Mouse (Mus musculus) T-helper 17 cell (primary cell): ENCODE measurements around the gene Gpr1.

ENCODE experiments used
- in situ Hi-C, 2 experiments: fragments of 300-600 bp; cut with MboI, MseI; formaldehyde crosslinking; loops; 1 replicate in 1 of 2; 2 replicates in 1 of 2; pipeline ENCODE4 v1.15.1; 2025; ENCODE audit warnings: high pct_unique_total_duplicates in 2 of 2

Gpr1 gene

GRCm38 (mm10) chr1:63227241-63227640 lies 12.9 kb upstream of the Gpr1 start:
- in situ Hi-C loops, result no loop called here

GRCm38 (mm10) chr1:63225890-63226289 lies 11.5 kb upstream of the Gpr1 start:
- in situ Hi-C loops, result no loop called here

GRCm38 (mm10) chr1:63225009-63225408 lies 10.7 kb upstream of the Gpr1 start:
- in situ Hi-C loops, result no loop called here

- in situ Hi-C loops, result loop anchor here in 1 of 2 experiments (10.0 kb wide), 1 partner anchor 1646 kb away; no protein-coding TSS in a partner anchor
Observed at GRCm38 (mm10) chr1:63219277-63219676, 4.9 kb upstream of the Gpr1 start.

GRCm38 (mm10) chr1:63214631-63215030 lies 288 bp upstream of the Gpr1 start:
- in situ Hi-C loops, result loop anchor here in 1 of 2 experiments (10.0 kb wide), 1 partner anchor 1650 kb away; no protein-coding TSS in a partner anchor

- in situ Hi-C loops, result loop anchor here in 1 of 2 experiments (10.0 kb wide), 1 partner anchor 1651 kb away; no protein-coding TSS in a partner anchor
Observed at GRCm38 (mm10) chr1:63213478-63214270, 669 bp downstream of the Gpr1 start.

- in situ Hi-C loops, result loop anchor here in 1 of 2 experiments (10.0 kb wide), 1 partner anchor 1655 kb away; no protein-coding TSS in a partner anchor
Observed at GRCm38 (mm10) chr1:63209861-63210529, 4.3 kb downstream of the Gpr1 start.

GRCm38 (mm10) chr1:63207607-63208006 lies 6.7 kb downstream of the Gpr1 start:
- in situ Hi-C loops, result no loop called here

GRCm38 (mm10) chr1:63204660-63205394 lies 9.5 kb downstream of the Gpr1 start:
- in situ Hi-C loops, result no loop called here

GRCm38 (mm10) chr1:63203950-63204659 lies 10.2 kb downstream of the Gpr1 start:
- in situ Hi-C loops, result no loop called here

- in situ Hi-C loops, result no loop called here
Observed at GRCm38 (mm10) chr1:63203471-63203870, 10.9 kb downstream of the Gpr1 start.

GRCm38 (mm10) chr1:63201672-63202071 lies 12.7 kb downstream of the Gpr1 start:
- in situ Hi-C loops, result no loop called here

GRCm38 (mm10) chr1:63200322-63200721 lies 14.0 kb downstream of the Gpr1 start:
- in situ Hi-C loops, result no loop called here

- in situ Hi-C loops, result loop anchor here in 1 of 2 experiments (10.0 to 25.0 kb wide), 2 partner anchors 455 to 1988 kb away; partner anchors contain the start of genes Idh1 and Pikfyve
Observed at GRCm38 (mm10) chr1:63199387-63199786, 15.0 kb downstream of the Gpr1 start.

GRCm38 (mm10) chr1:63195848-63196512 lies 18.4 kb downstream of the Gpr1 start:
- in situ Hi-C loops, result loop anchor here in 1 of 2 experiments (10.0 to 25.0 kb wide), 2 partner anchors 451 to 1991 kb away; partner anchors contain the start of genes Idh1 and Pikfyve

- in situ Hi-C loops, result loop anchor here in 1 of 2 experiments (10.0 to 25.0 kb wide), 2 partner anchors 448 to 1995 kb away; partner anchors contain the start of genes Idh1 and Pikfyve
Observed at GRCm38 (mm10) chr1:63192306-63193065, 21.9 kb downstream of the Gpr1 start.

- in situ Hi-C loops, result loop anchor here in 1 of 2 experiments (10.0 to 25.0 kb wide), 2 partner anchors 446 to 1996 kb away; partner anchors contain the start of genes Idh1 and Pikfyve
Observed at GRCm38 (mm10) chr1:63190851-63191250, 23.5 kb downstream of the Gpr1 start.

GRCm38 (mm10) chr1:63188536-63188935 lies 25.8 kb downstream of the Gpr1 start:
- in situ Hi-C loops, result loop anchor here in 1 of 2 experiments (25.0 kb wide), 1 partner anchor 1999 kb away; the partner anchor contains the start of genes Idh1 and Pikfyve

- in situ Hi-C loops, result loop anchor here in 1 of 2 experiments (25.0 kb wide), 1 partner anchor 2002 kb away; the partner anchor contains the start of genes Idh1 and Pikfyve
Observed at GRCm38 (mm10) chr1:63185430-63185829, 28.9 kb downstream of the Gpr1 start.
